Mouse (Mus musculus): ENCODE measurements at regions not wholly inside any gene's neighbourhood (a gene's known extent, or its start where the extent isn't known, plus 50 kb on each side); places are given as distances from the start of the nearest gene placed in this dataset.

DNA sequence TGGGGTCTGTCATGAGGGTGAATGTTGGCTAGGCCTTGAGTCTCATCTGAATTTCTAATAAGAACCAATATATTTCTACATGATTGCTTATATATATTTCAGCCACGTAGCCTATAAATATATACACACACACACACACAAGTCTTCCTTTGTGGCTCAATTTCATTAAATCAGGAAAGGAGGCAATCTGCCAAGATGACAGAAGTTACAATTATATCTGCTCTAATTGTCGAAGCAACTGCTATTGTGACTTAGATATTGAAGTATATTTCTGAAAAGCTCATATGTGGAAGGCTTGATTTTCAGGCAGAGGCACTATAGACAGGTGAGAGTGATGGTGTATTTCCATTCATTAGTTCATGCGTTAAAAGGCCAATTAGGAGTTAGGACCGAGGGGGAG lies 850.7 kb downstream of the H2al1n start:
- in situ Hi-C loops (cut with MboI, MseI), result loop anchor here (5.0 kb wide), 1 partner anchor 631 kb away; no protein-coding TSS in a partner anchor

DNA sequence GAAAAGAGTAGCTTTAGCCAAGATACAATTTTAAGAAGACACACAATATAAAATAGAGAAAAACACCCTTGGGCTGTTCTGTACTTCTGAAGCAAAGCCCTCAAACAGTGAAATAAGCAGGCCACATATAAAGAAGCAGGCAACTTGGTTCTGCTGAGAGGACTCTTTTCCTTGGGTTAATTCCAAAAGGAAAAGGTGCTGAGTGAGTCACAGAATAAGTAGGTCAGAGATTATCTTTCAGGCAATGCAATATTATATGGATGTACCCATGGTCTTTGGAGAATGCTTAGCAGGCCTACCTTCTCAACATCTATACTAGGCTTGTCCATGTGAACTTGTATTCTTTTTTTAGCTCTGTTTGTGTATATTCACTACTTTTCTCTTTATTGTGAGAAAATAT lies 854.8 kb downstream of the H2al1n start:
- in situ Hi-C loops (cut with MboI, MseI), result no loop called here

All from T-helper 2 cell (primary cell).